Mouse (Mus musculus) heart, embryonic 15.5 days (tissue): ENCODE results near the gene Zbtb16. TPM values are rescaled to one million over a fixed set of nuclear protein-coding genes. Genes with fewer than 3 reads are reported as not detected.

Source experiments
- ATAC-seq: fragments of 200-750 bp; cut with Nextera tagmentation; replicated peaks from 2 replicates; pipeline ENCODE4 v1.8.0; 2017; ENCODE audit warnings: low read depth, moderate TSS enrichment; ENCODE audit not compliant: insufficient number of reproducible peaks, insufficient read depth, low FRiP score
- H3K27ac ChIP-seq: fragments of 300-500 bp; sonication (generic); 2 replicates; pipeline ENCODE4 v1.5.1; 2015; ENCODE audit warnings: mild to moderate bottlenecking, inconsistent platforms
- H3K27me3 ChIP-seq: fragments of 300-500 bp; sonication (generic); 2 replicates; pipeline ENCODE4 v1.6.1; 2015; ENCODE audit warnings: inconsistent platforms
- H3K36me3 ChIP-seq: fragments of 300-500 bp; sonication (generic); 2 replicates; pipeline ENCODE4 v1.6.1; 2015; ENCODE audit warnings: mild to moderate bottlenecking, inconsistent platforms
- H3K4me1 ChIP-seq: fragments of 300-500 bp; sonication (generic); replicated peaks from 2 replicates; pipeline ENCODE4 v1.6.1; 2015; ENCODE audit warnings: inconsistent platforms
- H3K4me2 ChIP-seq: fragments of 300-500 bp; sonication (generic); 2 replicates; pipeline ENCODE4 v1.6.1; 2015; ENCODE audit warnings: inconsistent platforms, mild to moderate bottlenecking, moderate library complexity
- H3K4me3 ChIP-seq: fragments of 300-500 bp; sonication (generic); 2 replicates; pipeline ENCODE4 v1.5.1; 2015; ENCODE audit warnings: mild to moderate bottlenecking, inconsistent platforms
- H3K9ac ChIP-seq: fragments of 300-500 bp; sonication (generic); 2 replicates; pipeline ENCODE4 v1.6.1; 2015; ENCODE audit warnings: mild to moderate bottlenecking, inconsistent platforms
- H3K9me3 ChIP-seq: fragments of 300-500 bp; sonication (generic); replicated peaks from 2 replicates; pipeline ENCODE4 v1.6.1; 2016; ENCODE audit warnings: inconsistent platforms
- WGBS: fragments of 180-500 bp; shearing (Covaris S2); methylation state at CpG from one replicate; pipeline ENCODE4 v1.1.7; 2015; ENCODE audit warnings: mixed read lengths; 5-methylcytosine and 5-hydroxymethylcytosine counted together
- polyA plus RNA-seq: library from polyadenylated mRNA; unstranded; fragments of >200 nt; fragmentation: Nextera tagmentation; extraction: Ambion mirVana; gene quantifications from 2 replicates; pipeline ENCODE4 v1.2.1, GENCODE M21; 2015

The Zbtb16 gene
- polyA plus RNA-seq, 1 experiment from 2014 or later: 6.0 TPM

GRCm38 (mm10) chr9:48607417-48607816 lies 228.6 kb downstream of the Zbtb16 start:
- H3K27me3 ChIP-seq: no peaks in the 10 kb centered on the region
- no peak overlapping the region for H3K27ac ChIP-seq
- H3K4me1 ChIP-seq: no peaks in the 10 kb centered on the region
- ATAC-seq: no peak
- no peaks in the 10 kb centered on the region for H3K9me3 ChIP-seq
- no peak overlapping the region for H3K4me2 ChIP-seq
- 78% methylated on average over 7 of the region's 7 CpGs for WGBS
- no peaks in the 10 kb centered on the region for H3K36me3 ChIP-seq
- no peak overlapping the region for H3K4me3 ChIP-seq
- no peak overlapping the region for H3K9ac ChIP-seq

- ATAC-seq: no peak
- Histone ChIP-seq H3K4me2 (no peak overlapping the region), H3K27ac (no peak overlapping the region), H3K9me3 (no peaks in the 10 kb centered on the region), H3K4me1 (no peaks in the 10 kb centered on the region), H3K27me3 (no peaks in the 10 kb centered on the region), H3K9ac (no peak overlapping the region), H3K4me3 (no peak overlapping the region), H3K36me3 (no peaks in the 10 kb centered on the region)
- 83% methylated on average over 7 of the region's 7 CpGs for WGBS
These were observed 229.9 kb downstream of the Zbtb16 start for GRCm38 (mm10) chr9:48606171-48606570.

GRCm38 (mm10) chr9:48605697-48606096 lies 230.3 kb downstream of the Zbtb16 start:
- H3K9ac ChIP-seq: no peak overlapping the region
- no peak for ATAC-seq
- no peaks in the 10 kb centered on the region for H3K36me3 ChIP-seq
- 76% methylated on average over 5 of the region's 5 CpGs for WGBS
- no peaks in the 10 kb centered on the region for H3K4me1 ChIP-seq
- H3K27ac ChIP-seq: no peak overlapping the region
- no peak overlapping the region for H3K4me2 ChIP-seq
- H3K27me3 ChIP-seq: no peaks in the 10 kb centered on the region
- no peak overlapping the region for H3K4me3 ChIP-seq
- no peaks in the 10 kb centered on the region for H3K9me3 ChIP-seq

- 33% methylated on average over 8 of the region's 8 CpGs for WGBS
- Histone ChIP-seq H3K4me1 (no peaks in the 10 kb centered on the region), H3K4me2 (peak within 1 kb of the TSS; percentile 22; the same call in 1 of the 2 replicates), H3K36me3 (no peaks in the 10 kb centered on the region), H3K27me3 (no peaks in the 10 kb centered on the region), H3K9me3 (no peaks in the 10 kb centered on the region), H3K9ac (no peak within 1 kb of the TSS), H3K4me3 (peak within 1 kb of the TSS; percentile 11; the same call in 1 of the 2 replicates), H3K27ac (peak within 1 kb of the TSS; percentile 40)
- no peak for ATAC-seq
These were observed 231.0 kb downstream of the Zbtb16 start, which contains the start of gene Nnmt for GRCm38 (mm10) chr9:48604939-48605598. Gene Nnmt, minus strand, starts transcription at chr9:48605153.

Other genes starting within 250 kb of the Zbtb16 start
- gene Nnmt, start 231.1 kb downstream of the Zbtb16 start, polyA plus RNA-seq: 6.2 and 7.2 TPM in 2 replicates
- gene Htr3a, start 74.9 kb upstream of the Zbtb16 start, polyA plus RNA-seq: 0.60 and 0.63 TPM in 2 replicates
- gene Htr3b, start 128.8 kb upstream of the Zbtb16 start, polyA plus RNA-seq: 0.24 TPM in 1 of 2 replicates, not detected in the other
- gene Usp28, start 149.2 kb upstream of the Zbtb16 start, polyA plus RNA-seq: 99.1 and 102 TPM in 2 replicates
- 20.4 and 25.7 TPM in 2 replicates for gene Zw10, start 219.4 kb upstream of the Zbtb16 start, polyA plus RNA-seq
- gene Tmprss5, start 245.0 kb upstream of the Zbtb16 start, polyA plus RNA-seq: 0.19 and 0.30 TPM in 2 replicates